Mouse (Mus musculus): Measurements from ENCODE around the gene Slc6a18. TPM values are rescaled to one million over a fixed set of nuclear protein-coding genes. Genes with fewer than 3 reads are reported as not detected.
"Not testable (repeated sequence)": the region's sequence is repeated elsewhere in the genome, so short reads cannot be mapped to it uniquely, and the experiment has no call there.

Slc6a18 gene
- not detected for total RNA-seq (2021)

GRCm38 (mm10) chr13:73677853-73678252, at the start of gene Slc6a18:
Gene Slc6a18 (minus strand): TSS chr13:73678023.
- DNase-seq = no peak
- intact Hi-C loops (cut with DNase I) = no loop called here

GRCm38 (mm10) chr13:73725315-73725714, 47.5 kb upstream of the Slc6a18 start:
- no peak for DNase-seq
- intact Hi-C loops (cut with DNase I) = no loop called here

GRCm38 (mm10) chr13:73723081-73723668, 45.4 kb upstream of the Slc6a18 start:
- peak; percentile 34 for DNase-seq
- intact Hi-C loops (cut with DNase I) = loop anchor here (2.0 kb wide), 1 partner anchor 104 kb away; no protein-coding TSS in a partner anchor

- no peak for DNase-seq
- intact Hi-C loops (cut with DNase I) = no loop called here
Observed at GRCm38 (mm10) chr13:73720241-73720640, 42.4 kb upstream of the Slc6a18 start.

- peak; percentile 86 for DNase-seq
- intact Hi-C loops (cut with DNase I) = loop anchor here (2.0 kb wide), 1 partner anchor 189 kb away; no protein-coding TSS in a partner anchor
Observed at GRCm38 (mm10) chr13:73718225-73718624, 40.4 kb upstream of the Slc6a18 start.

GRCm38 (mm10) chr13:73714020-73714419, 36.2 kb upstream of the Slc6a18 start:
- no peak for DNase-seq
- intact Hi-C loops (cut with DNase I) = no loop called here

- DNase-seq = no peak
- intact Hi-C loops (cut with DNase I) = no loop called here
Observed at GRCm38 (mm10) chr13:73713204-73713603, 35.4 kb upstream of the Slc6a18 start.

GRCm38 (mm10) chr13:73712228-73712627, 34.4 kb upstream of the Slc6a18 start:
- intact Hi-C loops (cut with DNase I) = no loop called here
- DNase-seq = no peak

GRCm38 (mm10) chr13:73711803-73712202, 34.0 kb upstream of the Slc6a18 start:
- DNase-seq = no peak
- intact Hi-C loops (cut with DNase I) = no loop called here

- no peak for DNase-seq
- intact Hi-C loops (cut with DNase I) = no loop called here
Observed at GRCm38 (mm10) chr13:73711221-73711620, 33.4 kb upstream of the Slc6a18 start.

- DNase-seq = no peak
- intact Hi-C loops (cut with DNase I) = no loop called here
Observed at GRCm38 (mm10) chr13:73709491-73709890, 31.7 kb upstream of the Slc6a18 start.

GRCm38 (mm10) chr13:73704694-73705325, 27.0 kb upstream of the Slc6a18 start, which contains the start of gene Slc6a19:
Gene Slc6a19 (minus strand): TSS chr13:73704865.
- DNase-seq = no peak
- intact Hi-C loops (cut with DNase I) = no loop called here

GRCm38 (mm10) chr13:73703486-73703885, 25.7 kb upstream of the Slc6a18 start:
- intact Hi-C loops (cut with DNase I); DNase-seq: not testable (repeated sequence)

- intact Hi-C loops (cut with DNase I) = no loop called here
- DNase-seq = no peak
Observed at GRCm38 (mm10) chr13:73702776-73703175, 25.0 kb upstream of the Slc6a18 start.

GRCm38 (mm10) chr13:73701161-73701883, 23.5 kb upstream of the Slc6a18 start:
- peak; percentile 63 for DNase-seq
- intact Hi-C loops (cut with DNase I) = no loop called here

GRCm38 (mm10) chr13:73700554-73700953, 22.7 kb upstream of the Slc6a18 start:
- intact Hi-C loops (cut with DNase I) = no loop called here
- DNase-seq = no peak

GRCm38 (mm10) chr13:73699714-73700113, 21.9 kb upstream of the Slc6a18 start:
- DNase-seq = no peak
- intact Hi-C loops (cut with DNase I) = no loop called here

- intact Hi-C loops (cut with DNase I) = no loop called here
- no peak for DNase-seq
Observed at GRCm38 (mm10) chr13:73696529-73696928, 18.7 kb upstream of the Slc6a18 start.

- intact Hi-C loops (cut with DNase I) = no loop called here
Observed at GRCm38 (mm10) chr13:73694972-73695371, 17.1 kb upstream of the Slc6a18 start.

GRCm38 (mm10) chr13:73693333-73693732, 15.5 kb upstream of the Slc6a18 start:
- intact Hi-C loops (cut with DNase I) = no loop called here
- no peak for DNase-seq

More at GRCm38 (mm10) chr13:73694972-73695371, 17.1 kb upstream of the Slc6a18 start:
- DNase-seq = no peak

GRCm38 (mm10) chr13:73692249-73692868, 14.5 kb upstream of the Slc6a18 start:
- intact Hi-C loops (cut with DNase I) = no loop called here
- peak; percentile 77 for DNase-seq

All from left cerebral cortex, postnatal 4 days (tissue).